Mouse (Mus musculus): ENCODE measurements around the gene Gm14190.

GRCm38 (mm10) chr11:99662802-99663201, 27.7 kb downstream of the Gm14190 start:
- TF ChIP-seq CTCF (IDR thresholded peaks at IDR 0.05; ENCODE audit: borderline replicate concordance, extremely low read depth, insufficient read depth, insufficient read length) = no peak
- TF ChIP-seq POLR2A (IDR thresholded peaks at IDR 0.05; ENCODE audit: borderline replicate concordance, extremely low read depth, insufficient read depth, insufficient read length, poor library complexity, severe bottlenecking) = no peak

Data from brain, embryonic 14.5 days (tissue).